Mouse (Mus musculus): Measurements from ENCODE around the gene Olfr161. TPM values are rescaled to one million over a fixed set of nuclear protein-coding genes. Genes with fewer than 3 reads are reported as not detected.

Gene Olfr161
- polyA plus RNA-seq (2012), result 0.02 TPM in 1 of 2 replicates, not detected in the other

DNA sequence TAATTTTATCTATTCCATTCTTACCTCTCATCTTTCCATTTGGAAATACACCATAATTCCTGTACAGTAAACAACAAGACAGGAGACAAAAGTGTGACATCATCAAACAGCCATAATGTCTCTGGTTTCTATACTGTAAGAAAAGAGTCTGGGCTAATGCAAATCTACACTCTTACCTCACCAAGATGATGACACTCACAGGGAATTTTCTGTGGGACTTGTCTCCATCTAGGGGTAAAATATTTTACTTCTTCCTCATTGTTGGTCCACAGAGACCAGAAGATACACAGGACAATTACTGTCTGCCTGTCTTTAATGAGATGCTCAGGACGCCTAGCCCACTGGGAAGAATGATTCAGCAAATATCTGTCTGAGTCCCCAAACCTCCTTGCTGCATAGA, at the start of gene Olfr161:
Gene Olfr161, plus strand, starts transcription at position 352 of the 400 bp plus-strand sequence.

Other genes starting within 250 kb of the Olfr161 start
- 5.5 and 10.6 TPM in 2 replicates for gene Mefv, start 127.1 kb downstream of the Olfr161 start, polyA plus RNA-seq (2012)
- 31.3 and 33.2 TPM in 2 replicates for gene Zfp263, start 153.1 kb downstream of the Olfr161 start, polyA plus RNA-seq (2012)
- gene Olfr15, start 239.8 kb downstream of the Olfr161 start, polyA plus RNA-seq (2012), result not detected in 2 replicates